Mouse (Mus musculus) spleen, adult 2 months (tissue): Measurements from ENCODE around the gene Dnm2.

Source experiments
- CTCF ChIP-seq: fragments of 200-500 bp; IDR thresholded peaks from 2 replicates; pipeline ENCODE4 v1.5.1; 2011; ENCODE audit warnings: mild to moderate bottlenecking, inconsistent platforms; ENCODE audit not compliant: insufficient read depth, insufficient read length, insufficient replicate concordance; ENCODE audit errors: extremely low read depth
- POLR2A ChIP-seq: fragments of 200-500 bp; IDR thresholded peaks from 2 replicates; pipeline ENCODE4 v1.6.1; 2011; ENCODE audit warnings: low read depth, low read length, inconsistent platforms

DNA sequence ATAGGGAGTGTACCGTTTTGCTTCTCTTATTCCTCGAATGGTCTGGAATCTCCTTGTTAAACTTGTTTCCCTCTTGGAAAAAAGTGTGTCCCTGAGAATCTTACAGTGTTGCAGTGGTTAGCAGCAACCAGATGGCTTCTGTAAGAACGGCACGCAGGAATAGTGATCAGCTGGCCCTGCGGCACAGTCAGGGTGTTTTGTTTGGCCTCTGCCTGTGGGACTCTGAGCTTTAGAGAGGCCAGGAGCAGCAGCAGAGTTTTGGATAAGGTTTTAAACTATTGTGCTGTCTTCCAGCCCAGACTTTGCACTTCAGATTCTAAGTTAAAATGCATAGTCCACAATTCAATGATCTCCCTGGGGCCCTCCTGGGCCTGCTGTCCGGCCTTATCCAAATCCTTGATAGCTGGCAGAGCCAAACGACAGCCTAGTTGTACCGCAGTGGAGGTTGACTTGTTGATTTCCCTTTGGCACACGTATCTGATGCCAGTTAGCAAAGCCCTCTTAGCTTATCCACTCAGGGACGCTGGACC is 32.0 kb upstream of the Dnm2 start:
- TF ChIP-seq CTCF (no peak), POLR2A (no peak)
